Mouse (Mus musculus) midbrain, embryonic 11.5 days (tissue): Measurements from ENCODE around the gene Tmem63c. TPM values are rescaled to one million over a fixed set of nuclear protein-coding genes. Genes with fewer than 3 reads are reported as not detected.

Experiments used
- ATAC-seq: fragments of 200-750 bp; cut with Nextera tagmentation; 2 replicates; pipeline ENCODE4 v1.8.0; 2017; ENCODE audit warnings: moderate TSS enrichment, moderate library complexity; ENCODE audit not compliant: low FRiP score
- DNase-seq: peaks from one replicate; pipeline ENCODE4 v3.0.0; 2015; ENCODE audit warnings: low spot score; ENCODE audit errors: missing footprints
- H3K27ac ChIP-seq: fragments of 300-500 bp; sonication (generic); 2 replicates; pipeline ENCODE4 v1.5.1; 2014; ENCODE audit warnings: low read depth, low read length
- H3K27me3 ChIP-seq: fragments of 300-500 bp; sonication (generic); 2 replicates; pipeline ENCODE4 v1.6.1; 2014; ENCODE audit warnings: mild to moderate bottlenecking, low read length, moderate library complexity, mixed read lengths; ENCODE audit not compliant: control insufficient read depth, insufficient read depth
- H3K36me3 ChIP-seq: fragments of 300-500 bp; sonication (generic); 2 replicates; pipeline ENCODE4 v1.6.1; 2014; ENCODE audit warnings: mild to moderate bottlenecking, low read length, moderate library complexity, mixed read lengths; ENCODE audit not compliant: control insufficient read depth, insufficient read depth
- H3K4me1 ChIP-seq: fragments of 300-500 bp; sonication (generic); 2 replicates; pipeline ENCODE4 v1.6.1; 2014; ENCODE audit warnings: low read length; ENCODE audit not compliant: control insufficient read depth, insufficient read depth
- H3K4me2 ChIP-seq: fragments of 300-500 bp; sonication (generic); 2 replicates; pipeline ENCODE4 v1.6.1; 2014; ENCODE audit warnings: mild to moderate bottlenecking, moderate library complexity
- H3K4me3 ChIP-seq: fragments of 300-500 bp; sonication (generic); 2 replicates; pipeline ENCODE4 v1.5.1; 2014; ENCODE audit warnings: low read depth, low read length
- H3K9ac ChIP-seq: fragments of 300-500 bp; sonication (generic); 2 replicates; pipeline ENCODE4 v1.6.1; 2014; ENCODE audit warnings: low read length
- H3K9me3 ChIP-seq: fragments of 300-500 bp; sonication (generic); 2 replicates; pipeline ENCODE4 v1.6.1; 2016; ENCODE audit warnings: low read length; ENCODE audit not compliant: control insufficient read depth
- WGBS: fragments of 180-500 bp; shearing (Covaris S2); extraction: QIAGEN DNeasy Blood & Tissue Kit; methylation state at CpG from one replicate; pipeline ENCODE4 v1.1.7; 2014; 5-methylcytosine and 5-hydroxymethylcytosine counted together
- polyA plus RNA-seq: library from polyadenylated mRNA; unstranded; fragments of >200 nt; fragmentation: Nextera tagmentation; extraction: Ambion mirVana; gene quantifications from 2 replicates; pipeline ENCODE4 v1.2.1, GENCODE M21; 2014

Tmem63c gene
- polyA plus RNA-seq, 1 experiment from 2014 or later: 0.64 TPM

- H3K9ac ChIP-seq: no peak overlapping the region
- no peaks in the 10 kb centered on the region; the same call in 1 of the 2 replicates for H3K27me3 ChIP-seq
- ATAC-seq (no peak), DNase-seq (no peak)
- no peaks in the 10 kb centered on the region for H3K9me3 ChIP-seq
- no peaks in the 10 kb centered on the region for H3K4me1 ChIP-seq
- no peak overlapping the region for H3K27ac ChIP-seq
- no peaks in the 10 kb centered on the region for H3K36me3 ChIP-seq
- H3K4me2 ChIP-seq: no peak overlapping the region
- WGBS: 79% methylated on average over 7 of the region's 7 CpGs
- H3K4me3 ChIP-seq: no peak overlapping the region
Measured at GRCm38 (mm10) chr12:87054873-87055272, 33.7 kb downstream of the Tmem63c start.

GRCm38 (mm10) chr12:87057066-87057465 lies 35.9 kb downstream of the Tmem63c start:
- Histone ChIP-seq H3K27ac (no peak overlapping the region), H3K27me3 (no peaks in the 10 kb centered on the region; the same call in 1 of the 2 replicates), H3K9me3 (no peaks in the 10 kb centered on the region), H3K4me3 (no peak overlapping the region), H3K9ac (no peak overlapping the region), H3K4me2 (no peak overlapping the region), H3K36me3 (no peaks in the 10 kb centered on the region), H3K4me1 (no peaks in the 10 kb centered on the region)
- WGBS: 69% methylated on average over 17 of the region's 17 CpGs
- DNase-seq: no peak
- no peak for ATAC-seq

- no peaks in the 10 kb centered on the region for H3K9me3 ChIP-seq
- no peak for DNase-seq
- H3K4me2 ChIP-seq: no peak overlapping the region
- no peak overlapping the region for H3K9ac ChIP-seq
- WGBS: 91% methylated on average over 11 of the region's 11 CpGs
- H3K4me1 ChIP-seq: no peaks in the 10 kb centered on the region
- no peaks in the 10 kb centered on the region for H3K36me3 ChIP-seq
- H3K27ac ChIP-seq: no peak overlapping the region
- ATAC-seq: no peak
- H3K4me3 ChIP-seq: no peak overlapping the region
- no peaks in the 10 kb centered on the region for H3K27me3 ChIP-seq
Measured at GRCm38 (mm10) chr12:87065446-87065845, 44.3 kb downstream of the Tmem63c start.

- DNase-seq (no peak), ATAC-seq (no peak)
- no peak overlapping the region for H3K4me3 ChIP-seq
- 86% methylated on average over 5 of the region's 5 CpGs for WGBS
- H3K4me2 ChIP-seq: no peak overlapping the region
- no peaks in the 10 kb centered on the region for H3K9me3 ChIP-seq
- H3K27ac ChIP-seq: no peak overlapping the region
- H3K4me1 ChIP-seq: no peaks in the 10 kb centered on the region
- H3K27me3 ChIP-seq: no peaks in the 10 kb centered on the region
- H3K36me3 ChIP-seq: no peaks in the 10 kb centered on the region
- H3K9ac ChIP-seq: no peak overlapping the region
Measured at GRCm38 (mm10) chr12:87066429-87066828, 45.3 kb downstream of the Tmem63c start.

- 80% methylated on average over 5 of the region's 5 CpGs for WGBS
- Histone ChIP-seq H3K4me1 (no peaks in the 10 kb centered on the region), H3K27ac (no peak overlapping the region), H3K4me2 (no peak overlapping the region), H3K27me3 (no peaks in the 10 kb centered on the region), H3K4me3 (no peak overlapping the region), H3K36me3 (no peaks in the 10 kb centered on the region), H3K9me3 (no peaks in the 10 kb centered on the region), H3K9ac (no peak overlapping the region)
- no peak for DNase-seq
- no peak for ATAC-seq
Measured at GRCm38 (mm10) chr12:87070520-87070919, 49.4 kb downstream of the Tmem63c start.

GRCm38 (mm10) chr12:87076610-87077009 lies 55.5 kb downstream of the Tmem63c start:
- DNase-seq (no peak), ATAC-seq (no peak)
- H3K9ac ChIP-seq: no peak overlapping the region
- 84% methylated on average over 2 of the region's 2 CpGs for WGBS
- no peaks in the 10 kb centered on the region for H3K36me3 ChIP-seq
- no peak overlapping the region for H3K4me2 ChIP-seq
- no peak overlapping the region for H3K4me3 ChIP-seq
- H3K27me3 ChIP-seq: no peaks in the 10 kb centered on the region
- H3K9me3 ChIP-seq: no peaks in the 10 kb centered on the region
- no peak overlapping the region for H3K27ac ChIP-seq
- H3K4me1 ChIP-seq: no peaks in the 10 kb centered on the region

GRCm38 (mm10) chr12:87082797-87083196 lies 61.7 kb downstream of the Tmem63c start:
- no peaks in the 10 kb centered on the region for H3K27me3 ChIP-seq
- H3K4me3 ChIP-seq: no peak overlapping the region
- H3K27ac ChIP-seq: no peak overlapping the region
- no peaks in the 10 kb centered on the region for H3K36me3 ChIP-seq
- no peak overlapping the region for H3K4me2 ChIP-seq
- DNase-seq (no peak), ATAC-seq (no peak)
- 80% methylated on average over 8 of the region's 8 CpGs for WGBS
- no peaks in the 10 kb centered on the region for H3K9me3 ChIP-seq
- no peaks in the 10 kb centered on the region for H3K4me1 ChIP-seq
- no peak overlapping the region for H3K9ac ChIP-seq

GRCm38 (mm10) chr12:87087236-87087635 lies 66.1 kb downstream of the Tmem63c start:
- Histone ChIP-seq H3K4me1 (no peaks in the 10 kb centered on the region), H3K4me3 (no peak overlapping the region), H3K27me3 (no peaks in the 10 kb centered on the region), H3K36me3 (no peaks in the 10 kb centered on the region), H3K9ac (no peak overlapping the region), H3K4me2 (no peak overlapping the region), H3K27ac (no peak overlapping the region), H3K9me3 (no peaks in the 10 kb centered on the region)
- DNase-seq: no peak
- no peak for ATAC-seq
- 66% methylated on average over 7 of the region's 7 CpGs for WGBS

GRCm38 (mm10) chr12:87088331-87088730 lies 67.2 kb downstream of the Tmem63c start:
- H3K9ac ChIP-seq: no peak overlapping the region
- ATAC-seq (no peak), DNase-seq (no peak)
- no peaks in the 10 kb centered on the region for H3K36me3 ChIP-seq
- no peak overlapping the region for H3K27ac ChIP-seq
- H3K4me3 ChIP-seq: no peak overlapping the region
- no peaks in the 10 kb centered on the region for H3K27me3 ChIP-seq
- H3K9me3 ChIP-seq: no peaks in the 10 kb centered on the region
- no peak overlapping the region for H3K4me2 ChIP-seq
- 44% methylated on average over 4 of the region's 4 CpGs for WGBS
- no peaks in the 10 kb centered on the region for H3K4me1 ChIP-seq

GRCm38 (mm10) chr12:87089255-87089654 lies 68.1 kb downstream of the Tmem63c start:
- no peaks in the 10 kb centered on the region for H3K4me1 ChIP-seq
- H3K36me3 ChIP-seq: no peaks in the 10 kb centered on the region
- H3K9me3 ChIP-seq: no peaks in the 10 kb centered on the region
- H3K27ac ChIP-seq: no peak overlapping the region
- H3K4me3 ChIP-seq: no peak overlapping the region
- peak; percentile 79 for DNase-seq
- no peak overlapping the region for H3K9ac ChIP-seq
- no peak overlapping the region for H3K4me2 ChIP-seq
- 83% methylated on average over 4 of the region's 4 CpGs for WGBS
- no peaks in the 10 kb centered on the region for H3K27me3 ChIP-seq
- ATAC-seq: no peak
